In the genomic region with DNA sequence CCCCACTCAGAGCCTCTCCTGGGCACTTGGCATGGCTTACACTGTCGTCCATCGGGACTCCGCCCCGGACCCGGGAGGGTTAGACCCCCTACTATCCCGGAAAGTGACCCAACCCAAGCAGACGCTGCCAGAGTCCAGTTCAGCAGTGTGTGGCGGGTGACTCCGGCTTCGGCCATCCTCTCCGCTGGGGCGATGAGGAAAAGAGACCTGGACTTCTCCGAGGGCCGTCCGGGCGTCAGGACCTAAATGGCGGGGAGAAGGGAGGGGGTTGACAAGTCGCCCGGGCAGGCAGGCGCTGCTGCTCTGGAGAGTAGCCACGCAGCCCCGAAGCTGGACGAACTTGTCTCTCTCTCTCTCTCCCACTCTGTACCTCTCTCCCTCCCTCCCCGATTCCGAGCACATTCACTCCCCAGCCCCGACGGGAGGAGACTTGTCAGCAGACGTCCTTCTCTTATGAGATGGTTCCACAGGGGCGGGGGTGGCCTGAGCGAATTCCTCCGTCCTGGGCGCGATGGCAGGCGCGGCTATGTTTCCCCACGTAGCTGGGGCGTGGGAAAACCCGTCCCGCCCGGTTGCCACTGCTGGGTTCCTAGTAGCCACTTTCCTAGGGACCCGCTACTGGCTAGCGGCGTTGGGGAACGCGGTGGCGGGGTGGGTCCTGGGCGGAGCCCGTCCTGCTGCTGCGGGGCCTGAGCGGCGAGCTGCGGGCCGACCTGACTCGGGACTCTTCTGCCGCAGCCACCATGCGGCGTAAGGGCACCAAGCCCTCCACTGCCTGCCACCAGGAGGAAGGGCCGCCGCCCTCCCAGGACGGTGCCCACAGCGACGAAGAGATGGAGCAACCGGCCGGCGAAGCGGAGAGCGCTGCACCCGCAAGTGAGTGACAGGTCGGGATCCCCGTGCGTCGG, we compare ENCODE assay signal across 8 mouse cellular contexts. TPM values are rescaled to one million over a fixed set of nuclear protein-coding genes. Genes with fewer than 3 reads are reported as not detected.
DNase-seq lines count a peak whose midpoint lies in the region; ATAC-seq and TF ChIP-seq lines count a peak whose summit lies in the region.

No protein-coding gene starts in this region.

- peak overlapping the region; percentile 96 for H3K9ac ChIP-seq in embryonic facial prominence, embryonic 11.5 days (replicated peaks; ENCODE audit: low read length)
- peak overlapping the region; percentile 87 for H3K9ac ChIP-seq in heart, adult 2 months (ENCODE audit: low read depth, low read length)
- peak overlapping the region; percentile 100 for H3K9ac ChIP-seq in liver, embryonic 11.5 days (ENCODE audit: low read depth, low read length)

- TF ChIP-seq CTCF in heart, adult 2 months (IDR thresholded peaks at IDR 0.05): peak; percentile 40
- TF ChIP-seq CTCF in kidney, adult 2 months (conservative IDR thresholded peaks at IDR 0.05; ENCODE audit: insufficient read depth, insufficient read length, low read depth, low read length): no peak

- H3K27ac ChIP-seq in embryonic facial prominence, embryonic 11.5 days (replicated peaks; ENCODE audit: low read depth, low read length): peak overlapping the region; percentile 93
- peak overlapping the region; percentile 95 for H3K27ac ChIP-seq in heart, adult 2 months
- peak overlapping the region; percentile 54 for H3K27ac ChIP-seq in kidney, adult 2 months (ENCODE audit: insufficient read depth, low read depth, low read length)
- H3K27ac ChIP-seq in liver, embryonic 11.5 days (ENCODE audit: low read depth, low read length): peak overlapping the region; percentile 98

- ATAC-seq in embryonic facial prominence, embryonic 11.5 days (replicated peaks; ENCODE audit: insufficient number of reproducible peaks, low FRiP score, low TSS enrichment, low read depth): peak; percentile 80
- ATAC-seq in liver, embryonic 11.5 days (replicated peaks; ENCODE audit: low FRiP score): peak; percentile 43
- ATAC-seq in monocyte, adult 5-6 weeks (replicated peaks; ENCODE audit: insufficient number of reproducible peaks, low FRiP score, low TSS enrichment, poor library complexity, severe bottlenecking): peak; percentile 15; the same call in 1 of the 2 replicates

- TF ChIP-seq EP300 in heart, adult 2 months (IDR thresholded peaks at IDR 0.05; ENCODE audit: insufficient read depth, low read depth, low read length): no peak

- peak overlapping the region; percentile 84 for H3K4me2 ChIP-seq in embryonic facial prominence, embryonic 11.5 days (ENCODE audit: low read depth, low read length)
- peak overlapping the region; percentile 72 for H3K4me2 ChIP-seq in liver, embryonic 11.5 days

- intact Hi-C loops in heart, adult 2 months (cut with DNase I): loop anchor here (2.0 to 5.0 kb wide), 2 partner anchors 39 to 122 kb away; partner anchors contain the start of genes Kpna4 and Trim59

- no peak for TF ChIP-seq POLR2A in heart, adult 2 months (IDR thresholded peaks at IDR 0.05; ENCODE audit: insufficient read depth, low read depth, low read length)
- TF ChIP-seq POLR2A in kidney, adult 2 months (IDR thresholded peaks at IDR 0.05; ENCODE audit: low read depth, low read length): no peak

- no peaks in the 10 kb centered on the region for H3K79me2 ChIP-seq in heart, adult 2 months (replicated peaks; ENCODE audit: control insufficient read depth, insufficient read depth, low read length)

- no peaks in the 10 kb centered on the region for H3K27me3 ChIP-seq in embryonic facial prominence, embryonic 11.5 days (ENCODE audit: control insufficient read depth, insufficient read depth, low read length)
- no peaks in the 10 kb centered on the region for H3K27me3 ChIP-seq in heart, adult 2 months (ENCODE audit: control insufficient read depth, insufficient read depth, low read length)
- no peaks in the 10 kb centered on the region for H3K27me3 ChIP-seq in kidney, adult 2 months (replicated peaks; ENCODE audit: control insufficient read depth, insufficient read depth, low read length)
- H3K27me3 ChIP-seq in liver, embryonic 11.5 days (replicated peaks; ENCODE audit: control insufficient read depth, insufficient read depth, low read length): no peaks in the 10 kb centered on the region

- H3K4me1 ChIP-seq in embryonic facial prominence, embryonic 11.5 days (ENCODE audit: control insufficient read depth, insufficient read depth, low read length): no peaks in the 10 kb centered on the region
- no peaks in the 10 kb centered on the region for H3K4me1 ChIP-seq in heart, adult 2 months (ENCODE audit: control insufficient read depth, insufficient read depth, low read length)
- no peaks in the 10 kb centered on the region; the same call in none of the 2 replicates for H3K4me1 ChIP-seq in kidney, adult 2 months (ENCODE audit: control insufficient read depth, insufficient read depth, low read length)
- peaks cover 5% of the 10 kb centered on the region for H3K4me1 ChIP-seq in liver, embryonic 11.5 days (replicated peaks; ENCODE audit: control insufficient read depth, insufficient read depth, low read length)

- H3K36me3 ChIP-seq in embryonic facial prominence, embryonic 11.5 days (replicated peaks; ENCODE audit: control insufficient read depth, insufficient read depth, low read depth, low read length): no peaks in the 10 kb centered on the region
- H3K36me3 ChIP-seq in heart, adult 2 months (ENCODE audit: control insufficient read depth, insufficient read depth, low read length): peaks cover 8% of the 10 kb centered on the region
- no peaks in the 10 kb centered on the region for H3K36me3 ChIP-seq in kidney, adult 2 months (ENCODE audit: control insufficient read depth, insufficient read depth, low read length)
- H3K36me3 ChIP-seq in liver, embryonic 11.5 days (ENCODE audit: control insufficient read depth, insufficient read depth, low read length): peaks cover 8% of the 10 kb centered on the region; the same call in 1 of the 2 replicates

- H3K9me3 ChIP-seq in embryonic facial prominence, embryonic 11.5 days (replicated peaks; ENCODE audit: control insufficient read depth, low read length): no peaks in the 10 kb centered on the region
- no peaks in the 10 kb centered on the region for H3K9me3 ChIP-seq in liver, embryonic 11.5 days (ENCODE audit: control insufficient read depth, low read length)

- peak overlapping the region; percentile 97 for H3K4me3 ChIP-seq in embryonic facial prominence, embryonic 11.5 days (ENCODE audit: low read depth, low read length)
- H3K4me3 ChIP-seq in heart, adult 2 months: peak overlapping the region; percentile 96
- H3K4me3 ChIP-seq in kidney, adult 2 months (ENCODE audit: insufficient read depth, low read depth, low read length): peak overlapping the region; percentile 91
- peak overlapping the region; percentile 99 for H3K4me3 ChIP-seq in liver, embryonic 11.5 days (ENCODE audit: low read depth, low read length)

- under 1% methylated on average over 67 of the region's 72 CpGs for WGBS in embryonic facial prominence, embryonic 11.5 days
- WGBS in heart, adult 2 months: under 1% methylated on average over 72 of the region's 72 CpGs
- under 1% methylated on average over 72 of the region's 72 CpGs for WGBS in kidney, adult 2 months
- WGBS in liver, embryonic 11.5 days: under 1% methylated on average over 72 of the region's 72 CpGs

- peak; percentile 60 for DNase-seq in 3T3-L1 (ENCODE audit: low read depth, low spot score)
- peak; percentile 73 for DNase-seq in adrenal gland, postnatal 10 days
- peak; percentile 48 for DNase-seq in embryonic facial prominence, embryonic 11.5 days (ENCODE audit: low spot score)
- peak; percentile 72 to 78 for DNase-seq in heart, adult 2 months
- peak; percentile 54 for DNase-seq in kidney, adult 2 months
- peak; percentile 75 for DNase-seq in liver, embryonic 11.5 days (ENCODE audit: low spot score)
- DNase-seq in spleen, postnatal 4 days (ENCODE audit: low spot score in 2 of 2): peak; percentile 73 to 87

RNA-seq across cellular contexts. Expression of gene Smc4, which starts 1.1 kb away (rescaled TPM):
- 10 to 100 TPM; 42.0 to 56.6 TPM for total RNA-seq in adrenal gland, postnatal 10 days (2021)
- 196 and 226 TPM in 2 replicates for polyA plus RNA-seq in embryonic facial prominence, embryonic 11.5 days (2014; fragmentation: Nextera tagmentation; extraction: Ambion mirVana)
- total RNA-seq in heart, adult 2 months (2021): 10 to 100 TPM; 11.1 to 12.0 TPM
- polyA plus RNA-seq in heart, adult 2 months (2012; rRNA removed): 1.5 and 3.3 TPM in 2 replicates
- 2.5 and 3.0 TPM in 2 replicates for polyA plus RNA-seq in kidney, adult 2 months (2012; rRNA removed)
- polyA plus RNA-seq in liver, embryonic 11.5 days (2014; fragmentation: Nextera tagmentation; extraction: Ambion mirVana): 200 and 213 TPM in 2 replicates
- total RNA-seq in monocyte, adult 5-6 weeks (2017): 273 to 382 TPM (median 309 TPM) in 3 replicates

RNA-seq across cellular contexts. Expression of gene Ift80, which starts 1.2 kb away (rescaled TPM):
- 10 to 100 TPM; 15.5 to 15.9 TPM for total RNA-seq in adrenal gland, postnatal 10 days (2021)
- 22.4 and 24.8 TPM in 2 replicates for polyA plus RNA-seq in embryonic facial prominence, embryonic 11.5 days (2014; fragmentation: Nextera tagmentation; extraction: Ambion mirVana)
- total RNA-seq in heart, adult 2 months (2021): 1 to 10 TPM; 4.8 to 5.1 TPM
- polyA plus RNA-seq in heart, adult 2 months (2012; rRNA removed): 1.3 and 3.5 TPM in 2 replicates
- 3.8 and 4.2 TPM in 2 replicates for polyA plus RNA-seq in kidney, adult 2 months (2012; rRNA removed)
- polyA plus RNA-seq in liver, embryonic 11.5 days (2014; fragmentation: Nextera tagmentation; extraction: Ambion mirVana): 10.0 and 10.9 TPM in 2 replicates
- total RNA-seq in monocyte, adult 5-6 weeks (2017): 2.8 to 7.6 TPM (median 6.0 TPM) in 3 replicates

RNA-seq across cellular contexts. Expression of gene Trim59, which starts 39.0 kb away (rescaled TPM):
- 10 to 100 TPM; 16.7 to 19.6 TPM for total RNA-seq in adrenal gland, postnatal 10 days (2021)
- 206 and 231 TPM in 2 replicates for polyA plus RNA-seq in embryonic facial prominence, embryonic 11.5 days (2014; fragmentation: Nextera tagmentation; extraction: Ambion mirVana)
- 1 to 10 TPM; 2.1 to 2.2 TPM for total RNA-seq in heart, adult 2 months (2021)
- polyA plus RNA-seq in heart, adult 2 months (2012; rRNA removed): 0.20 TPM in 2 replicates
- 0.34 and 0.42 TPM in 2 replicates for polyA plus RNA-seq in kidney, adult 2 months (2012; rRNA removed)
- polyA plus RNA-seq in liver, embryonic 11.5 days (2014; fragmentation: Nextera tagmentation; extraction: Ambion mirVana): 121 and 130 TPM in 2 replicates
- 10.0 to 13.3 TPM (median 10.2 TPM) in 3 replicates for total RNA-seq in monocyte, adult 5-6 weeks (2017)

Comparison
In these comparisons a context has a peak if more than half of its experiments do, and no peak if none do; other contexts are left out.
1. Peak in every context shown above with its lines: DNase-seq, ATAC-seq, H3K4me3 ChIP-seq and H3K27ac ChIP-seq.
2. ATAC-seq: peak in every context shown above with its lines; median percentile 80 in embryonic facial prominence, embryonic 11.5 days; 43 in liver, embryonic 11.5 days; 15 in monocyte, adult 5-6 weeks.
3. RNA of gene Smc4, which starts 1.1 kb away (polyA plus RNA-seq): 196 to 226 TPM in embryonic facial prominence, embryonic 11.5 days and 200 to 213 TPM in liver, embryonic 11.5 days; 2.5 to 3.0 TPM in kidney, adult 2 months and 1.5 to 3.3 TPM in heart, adult 2 months; every median in the first group is over 10 times any median in the second.
4. RNA of gene Trim59, which starts 39.0 kb away (polyA plus RNA-seq): 206 to 231 TPM in embryonic facial prominence, embryonic 11.5 days and 121 to 130 TPM in liver, embryonic 11.5 days; 0.34 to 0.42 TPM in kidney, adult 2 months and 0.20 TPM in heart, adult 2 months; every median in the first group is over 10 times any median in the second.